In genomic region chr13:107889985-107890865, GRCm38 (mm10) we compare ENCODE assay signal across 8 mouse cellular contexts.
A peak's percentile ranks its signal among the peaks of the same experiment; 100 is the strongest.
DNase-seq lines count a peak whose midpoint lies in the region; ATAC-seq and TF ChIP-seq lines count a peak whose summit lies in the region.

No protein-coding gene starts in this region.

- peak; percentile 94 for TF ChIP-seq POLR2A in heart, adult 2 months (IDR thresholded peaks at IDR 0.05; ENCODE audit: insufficient read depth, low read depth, low read length)

- H3K27me3 ChIP-seq in embryonic facial prominence, embryonic 13.5 days: peaks cover 17% of the 10 kb centered on the region
- no peaks in the 10 kb centered on the region for H3K27me3 ChIP-seq in heart, adult 2 months (ENCODE audit: control insufficient read depth, insufficient read depth, low read length)
- H3K27me3 ChIP-seq in limb, embryonic 13.5 days: peaks cover 16% of the 10 kb centered on the region
- no peaks in the 10 kb centered on the region for H3K27me3 ChIP-seq in midbrain, embryonic 16.5 days (ENCODE audit: control insufficient read depth, insufficient read depth, low read depth, low read length)

- peak; percentile 99 for DNase-seq in 3134 (ENCODE audit: extremely low read depth, insufficient read length, low spot score)
- peak; percentile 99 to 100 for DNase-seq in adrenal gland, postnatal 36 days
- peak; percentile 99 for DNase-seq in heart, adult 2 months
- peak; percentile 99 for DNase-seq in kidney, adult 8-10 months
- peak; percentile 87 to 99 for DNase-seq in spleen, postnatal 10 days (ENCODE audit: low spot score in 2 of 2)

- no peaks in the 10 kb centered on the region for H3K9me3 ChIP-seq in embryonic facial prominence, embryonic 13.5 days
- no peaks in the 10 kb centered on the region for H3K9me3 ChIP-seq in limb, embryonic 13.5 days
- no peaks in the 10 kb centered on the region for H3K9me3 ChIP-seq in midbrain, embryonic 16.5 days (replicated peaks; ENCODE audit: control insufficient read depth, low read length, poor library complexity, severe bottlenecking)

- ATAC-seq in embryonic facial prominence, embryonic 13.5 days (ENCODE audit: insufficient number of reproducible peaks, insufficient read depth, low FRiP score, low TSS enrichment, low read depth): peak; percentile 96
- ATAC-seq in limb, embryonic 13.5 days (ENCODE audit: low FRiP score, low read depth): peak; percentile 95
- ATAC-seq in midbrain, embryonic 16.5 days: peak; percentile 97

- peak overlapping the region; percentile 85 for H3K4me2 ChIP-seq in embryonic facial prominence, embryonic 13.5 days
- peak overlapping the region; percentile 88 for H3K4me2 ChIP-seq in limb, embryonic 13.5 days (replicated peaks)
- H3K4me2 ChIP-seq in midbrain, embryonic 16.5 days (ENCODE audit: low read length): peak overlapping the region; percentile 81

- H3K4me1 ChIP-seq in embryonic facial prominence, embryonic 13.5 days: peaks cover 21% of the 10 kb centered on the region
- no peaks in the 10 kb centered on the region; the same call in 1 of the 2 replicates for H3K4me1 ChIP-seq in heart, adult 2 months (ENCODE audit: control insufficient read depth, insufficient read depth, low read length)
- H3K4me1 ChIP-seq in limb, embryonic 13.5 days: peaks cover 28% of the 10 kb centered on the region
- peaks cover 17% of the 10 kb centered on the region for H3K4me1 ChIP-seq in midbrain, embryonic 16.5 days (ENCODE audit: control insufficient read depth, insufficient read depth, low read length)

- H3K36me3 ChIP-seq in embryonic facial prominence, embryonic 13.5 days: no peaks in the 10 kb centered on the region
- no peaks in the 10 kb centered on the region for H3K36me3 ChIP-seq in heart, adult 2 months (ENCODE audit: control insufficient read depth, insufficient read depth, low read length)
- no peaks in the 10 kb centered on the region for H3K36me3 ChIP-seq in limb, embryonic 13.5 days
- H3K36me3 ChIP-seq in midbrain, embryonic 16.5 days (ENCODE audit: control insufficient read depth, insufficient read depth, low read length): no peaks in the 10 kb centered on the region

- peak overlapping the region; percentile 96 for H3K27ac ChIP-seq in embryonic facial prominence, embryonic 13.5 days
- H3K27ac ChIP-seq in heart, adult 2 months: peak overlapping the region; percentile 96
- H3K27ac ChIP-seq in limb, embryonic 13.5 days: peak overlapping the region; percentile 94
- H3K27ac ChIP-seq in midbrain, embryonic 16.5 days (ENCODE audit: low read length): peak overlapping the region; percentile 96

- H3K4me3 ChIP-seq in embryonic facial prominence, embryonic 13.5 days: peak overlapping the region; percentile 86
- H3K4me3 ChIP-seq in heart, adult 2 months: peak overlapping the region; percentile 90
- peak overlapping the region; percentile 80 for H3K4me3 ChIP-seq in limb, embryonic 13.5 days
- H3K4me3 ChIP-seq in midbrain, embryonic 16.5 days (ENCODE audit: low read depth, low read length): peak overlapping the region; percentile 99

- peak; percentile 58 for TF ChIP-seq CTCF in heart, adult 2 months (IDR thresholded peaks at IDR 0.05)

- peak overlapping the region; percentile 85 for H3K9ac ChIP-seq in embryonic facial prominence, embryonic 13.5 days
- H3K9ac ChIP-seq in heart, adult 2 months (ENCODE audit: low read depth, low read length): peak overlapping the region; percentile 97
- peak overlapping the region; percentile 80 for H3K9ac ChIP-seq in limb, embryonic 13.5 days
- H3K9ac ChIP-seq in midbrain, embryonic 16.5 days (ENCODE audit: low read depth, low read length): peak overlapping the region; percentile 95

- peak; percentile 72; the same call in 1 of the 2 replicates for TF ChIP-seq EP300 in heart, adult 2 months (IDR thresholded peaks at IDR 0.05; ENCODE audit: insufficient read depth, low read depth, low read length)

- H3K79me2 ChIP-seq in heart, adult 2 months (replicated peaks; ENCODE audit: control insufficient read depth, insufficient read depth, low read length): peaks cover 6% of the 10 kb centered on the region

- intact Hi-C loops in heart, adult 2 months (cut with DNase I): loop anchor here (2.0 to 10.0 kb wide), 8 partner anchors 59 to 425 kb away; no protein-coding TSS in a partner anchor

- under 1% methylated on average over 79 of the region's 90 CpGs for WGBS in embryonic facial prominence, embryonic 13.5 days
- WGBS in heart, adult 2 months: under 1% methylated on average over 89 of the region's 90 CpGs
- under 1% methylated on average over 88 of the region's 90 CpGs for WGBS in limb, embryonic 13.5 days
- WGBS in midbrain, embryonic 16.5 days: under 1% methylated on average over 67 of the region's 90 CpGs

Comparison
In these comparisons a context has a peak if more than half of its experiments do, and no peak if none do; other contexts are left out.
1. Peak in every context shown above with its lines: DNase-seq, ATAC-seq, H3K4me3 ChIP-seq and H3K27ac ChIP-seq.